Mouse (Mus musculus) natural killer cell, adult 2 months (primary cell): Measurements from ENCODE around the gene Gm1043.

ENCODE experiments used
- DNase-seq, 2 experiments: peaks; one replicate each; pipeline ENCODE4 v3.0.0; 2022; ENCODE audit warnings: low spot score in 2 of 2

Gm1043 gene

GRCm38 (mm10) chr5:37066703-37067568 is 18.2 kb upstream of the Gm1043 start:
- DNase-seq, result peak; percentile 86 to 89

DNA sequence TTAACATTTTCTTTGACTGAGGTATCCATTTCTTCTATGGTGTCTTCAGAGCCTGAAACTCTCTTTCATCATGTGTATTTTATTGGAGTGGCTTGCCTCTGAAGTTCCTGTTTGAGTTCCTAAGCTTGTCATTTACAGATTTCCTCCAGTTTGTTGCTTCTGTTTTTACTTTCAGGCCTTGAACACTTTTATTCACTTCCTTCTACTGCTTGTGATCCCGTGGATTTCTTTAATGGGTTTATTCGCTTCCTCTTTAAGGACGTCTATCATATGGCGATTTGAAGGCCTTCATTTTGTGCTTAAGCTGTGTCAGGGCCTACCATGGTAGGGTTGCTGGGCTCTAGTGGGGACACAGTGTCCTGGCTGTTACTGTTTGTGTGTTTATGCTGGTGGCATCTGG is 11.5 kb upstream of the Gm1043 start:
- DNase-seq, result no peak

DNA sequence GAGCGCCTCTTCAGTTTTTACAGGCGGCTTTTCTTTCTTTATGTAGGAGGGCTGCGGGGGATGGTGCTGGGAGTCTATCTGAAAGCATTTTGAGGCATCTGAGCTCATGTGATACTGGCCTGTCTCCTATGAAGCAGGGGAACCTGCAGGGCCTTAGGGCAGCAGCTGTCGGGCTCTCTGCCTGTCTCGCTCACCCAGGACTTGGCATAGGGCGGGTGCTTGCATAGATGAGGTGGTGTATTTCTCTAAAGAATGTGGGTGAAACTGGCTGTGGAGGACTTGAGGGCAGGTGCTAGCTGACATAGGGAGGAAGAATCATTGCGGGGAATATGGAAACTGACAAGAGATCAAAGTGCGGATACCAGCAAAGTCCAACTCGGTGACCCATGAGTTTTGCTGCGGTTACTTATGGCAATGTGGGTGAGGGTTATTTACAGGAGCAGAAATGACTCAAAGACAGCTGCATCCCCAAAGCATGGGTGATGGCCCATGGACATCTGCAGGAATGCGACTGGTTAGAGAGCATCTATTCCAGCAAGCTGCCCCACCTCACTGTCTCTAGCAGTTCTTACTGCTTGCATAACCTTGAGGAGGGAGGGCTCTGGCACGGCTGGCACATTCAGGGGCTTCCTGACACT is 8.4 kb upstream of the Gm1043 start:
- no peak for DNase-seq

GRCm38 (mm10) chr5:37077330-37077698 is 7.9 kb upstream of the Gm1043 start:
- DNase-seq, result no peak

GRCm38 (mm10) chr5:37079484-37079883 is 5.7 kb upstream of the Gm1043 start:
- DNase-seq, result no peak

DNA sequence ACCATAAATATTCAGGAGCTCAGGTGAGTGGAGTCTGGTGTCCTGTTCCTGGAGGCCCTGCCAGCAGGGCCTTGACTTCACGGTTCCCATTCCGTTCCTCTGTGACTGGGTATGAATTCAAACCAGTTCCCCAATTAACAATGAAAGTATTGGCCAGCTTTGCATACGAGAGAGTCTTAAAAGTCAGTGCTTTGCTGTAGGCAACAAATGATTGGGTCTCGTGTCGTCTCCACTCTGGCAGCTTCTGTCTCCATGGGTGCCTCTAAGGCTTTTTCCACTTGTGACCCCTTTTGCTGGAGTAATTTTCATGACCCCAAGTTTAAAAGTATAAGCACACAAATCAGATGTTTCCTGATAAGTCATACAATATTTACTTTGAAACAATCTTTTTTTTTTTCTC is 4.6 kb upstream of the Gm1043 start:
- no peak for DNase-seq

- peak in 1 of 2 experiments; percentile 63 for DNase-seq
Measured at GRCm38 (mm10) chr5:37082420-37082819, 2.8 kb upstream of the Gm1043 start.

DNA sequence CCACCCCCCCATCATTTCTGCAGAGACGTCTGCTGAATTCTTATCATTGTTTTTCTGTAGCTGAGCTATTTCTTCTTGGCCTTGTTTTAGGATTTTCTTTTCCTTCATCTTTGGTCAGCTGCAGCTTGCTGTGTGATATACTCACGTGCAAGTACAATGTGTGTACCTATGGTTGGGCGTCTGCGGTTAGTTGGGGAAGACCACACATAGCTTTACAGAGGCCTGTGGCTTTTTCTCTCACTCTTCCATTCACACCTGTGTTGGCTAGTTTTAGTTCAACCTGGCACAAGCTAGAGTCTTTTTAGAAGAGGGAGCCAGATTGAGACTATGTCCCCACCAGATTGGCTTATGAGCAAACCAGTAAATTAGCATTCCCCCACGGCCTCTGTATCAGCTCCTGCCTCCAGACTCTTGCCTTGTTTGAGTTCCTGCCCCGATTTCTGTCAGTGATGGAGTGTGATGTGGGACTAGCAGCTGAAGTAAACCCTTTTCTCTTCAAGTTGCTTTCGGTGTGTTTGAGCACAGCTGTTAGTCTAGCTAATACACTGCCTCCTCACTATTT is 1.9 kb upstream of the Gm1043 start:
- peak; percentile 25 to 32 for DNase-seq

- no peak for DNase-seq
Measured at GRCm38 (mm10) chr5:37083850-37084249, 1.3 kb upstream of the Gm1043 start.

- no peak for DNase-seq
Measured at GRCm38 (mm10) chr5:37085918-37086317, 748 bp downstream of the Gm1043 start.

DNA sequence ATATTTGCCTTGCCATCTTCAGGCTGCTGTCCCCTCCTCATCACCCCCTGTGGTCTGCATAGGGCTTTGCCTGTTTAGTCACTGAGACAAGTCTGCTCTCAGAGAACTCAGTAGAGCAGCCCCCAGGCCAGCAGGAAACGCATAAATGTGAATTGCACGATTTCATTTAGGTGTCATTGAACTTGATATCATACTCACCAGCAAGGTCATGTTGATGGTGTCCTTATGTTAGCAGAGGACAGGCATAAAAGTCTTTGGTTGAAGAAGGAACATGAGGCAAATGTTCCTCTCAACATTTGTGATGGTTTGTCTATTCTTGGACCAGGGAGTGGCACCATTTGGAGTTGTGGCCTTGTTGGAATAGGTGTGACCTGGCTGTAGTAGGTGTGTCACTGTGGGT is 2.6 kb downstream of the Gm1043 start:
- DNase-seq, result no peak

GRCm38 (mm10) chr5:37088342-37089108 is 3.4 kb downstream of the Gm1043 start:
- DNase-seq, result no peak

DNA sequence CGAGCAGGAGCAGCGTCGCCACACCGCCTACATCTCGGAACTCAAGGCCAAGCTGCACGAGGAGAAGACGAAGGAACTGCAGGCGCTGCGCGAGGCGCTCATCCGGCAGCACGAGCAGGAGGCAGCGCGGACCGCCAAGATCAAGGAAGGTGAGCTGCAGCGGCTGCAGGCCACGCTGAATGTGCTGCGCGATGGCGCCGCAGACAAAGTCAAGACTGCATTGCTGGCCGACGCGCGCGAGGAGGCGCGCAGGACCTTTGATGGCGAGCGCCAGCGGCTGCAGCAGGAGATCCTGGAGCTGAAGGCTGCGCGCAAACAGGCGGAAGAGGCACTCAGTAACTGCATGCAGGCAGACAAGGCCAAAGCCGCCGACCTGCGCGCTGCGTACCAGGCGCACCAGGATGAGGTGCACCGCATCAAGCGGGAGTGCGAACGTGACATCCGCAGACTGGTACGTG is 6.0 kb downstream of the Gm1043 start:
- DNase-seq, result no peak

GRCm38 (mm10) chr5:37094941-37095340 is 9.8 kb downstream of the Gm1043 start:
- no peak for DNase-seq

DNA sequence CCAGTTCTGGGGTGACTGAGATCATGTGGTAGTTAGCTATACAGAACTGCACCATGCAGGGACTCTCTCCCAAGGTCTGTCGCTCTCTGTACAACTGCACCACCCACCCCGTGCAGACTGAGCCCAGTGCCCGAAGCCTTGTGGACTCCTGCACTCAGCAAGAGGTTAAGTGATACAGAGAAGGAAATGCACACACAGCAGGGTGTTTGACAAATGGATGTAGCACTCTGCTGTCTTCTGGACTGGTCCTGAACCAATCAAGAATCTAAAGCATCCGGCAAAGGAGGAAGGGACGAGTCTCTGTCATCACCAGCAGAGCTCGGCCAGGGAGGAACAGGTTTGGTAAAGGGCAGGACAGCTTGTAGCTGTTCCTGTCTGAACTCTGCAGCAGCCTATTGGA is 12.4 kb downstream of the Gm1043 start:
- no peak for DNase-seq

- DNase-seq, result no peak
Measured at GRCm38 (mm10) chr5:37100813-37101212, 15.6 kb downstream of the Gm1043 start.

GRCm38 (mm10) chr5:37101631-37102030 is 16.5 kb downstream of the Gm1043 start:
- DNase-seq, result no peak

- no peak for DNase-seq
Measured at GRCm38 (mm10) chr5:37102056-37102455, 16.9 kb downstream of the Gm1043 start.

DNA sequence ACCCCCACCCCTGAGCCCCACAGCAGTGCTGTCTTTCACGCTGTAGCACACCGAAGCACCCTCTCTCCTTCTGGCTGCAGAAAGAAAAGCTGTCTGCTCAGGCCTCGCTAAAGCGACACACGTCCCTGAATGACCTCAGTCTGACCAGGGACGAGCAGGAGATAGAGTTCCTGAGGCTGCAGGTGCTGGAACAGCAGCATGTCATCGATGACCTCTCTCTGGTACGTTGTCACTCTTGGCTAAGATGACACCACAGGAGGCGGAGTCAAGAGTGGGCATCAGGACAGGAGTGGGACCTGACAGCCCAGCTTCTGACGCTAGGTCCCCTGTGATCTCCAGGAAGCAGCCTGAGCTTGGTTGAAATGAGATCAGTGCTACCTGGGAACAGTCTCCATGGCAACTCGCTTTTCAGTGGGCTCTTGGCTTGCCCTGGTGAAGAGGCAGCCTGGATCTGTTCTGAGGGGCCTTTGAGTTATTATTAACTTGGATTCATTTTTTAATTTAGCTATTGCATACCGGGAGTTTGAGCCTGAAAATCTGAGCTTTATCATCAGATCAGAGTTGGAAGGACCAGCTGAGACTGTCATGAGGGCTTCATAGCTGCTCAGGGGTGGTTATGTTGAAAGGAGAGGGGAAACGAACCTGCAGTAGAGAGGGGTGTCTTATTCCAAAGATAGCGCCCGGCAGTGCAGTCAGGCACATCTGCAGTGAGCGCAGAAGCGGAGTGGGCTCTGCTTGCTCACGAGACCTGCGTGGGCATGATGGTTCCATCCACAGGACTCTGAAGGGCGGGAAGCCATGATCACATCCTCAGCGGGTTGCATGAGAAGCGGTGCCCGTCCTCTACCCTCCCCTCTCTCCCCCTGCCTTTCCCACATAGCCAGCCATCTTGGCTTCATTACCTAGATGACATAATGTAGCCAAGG is 20.6 kb downstream of the Gm1043 start:
- DNase-seq, result no peak

DNA sequence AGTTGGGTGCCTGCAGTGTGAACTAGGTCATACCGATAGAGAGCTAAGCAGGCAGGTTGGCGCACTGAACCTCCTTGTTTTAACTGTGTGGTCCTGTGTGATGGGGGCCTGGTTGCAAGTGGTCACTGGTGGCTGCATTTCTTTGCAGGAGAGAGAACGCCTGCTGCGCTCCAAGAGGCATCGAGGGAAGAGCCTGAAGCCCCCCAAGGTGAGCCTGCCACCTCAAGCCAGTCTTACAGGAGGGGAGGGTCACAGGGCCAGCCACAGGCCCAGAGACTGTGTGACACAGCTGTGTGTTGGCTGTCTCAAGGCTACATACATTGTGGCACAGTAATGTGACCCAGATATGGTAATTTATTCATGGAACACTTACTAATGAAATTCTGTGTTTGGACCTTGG is 21.9 kb downstream of the Gm1043 start:
- no peak for DNase-seq

DNA sequence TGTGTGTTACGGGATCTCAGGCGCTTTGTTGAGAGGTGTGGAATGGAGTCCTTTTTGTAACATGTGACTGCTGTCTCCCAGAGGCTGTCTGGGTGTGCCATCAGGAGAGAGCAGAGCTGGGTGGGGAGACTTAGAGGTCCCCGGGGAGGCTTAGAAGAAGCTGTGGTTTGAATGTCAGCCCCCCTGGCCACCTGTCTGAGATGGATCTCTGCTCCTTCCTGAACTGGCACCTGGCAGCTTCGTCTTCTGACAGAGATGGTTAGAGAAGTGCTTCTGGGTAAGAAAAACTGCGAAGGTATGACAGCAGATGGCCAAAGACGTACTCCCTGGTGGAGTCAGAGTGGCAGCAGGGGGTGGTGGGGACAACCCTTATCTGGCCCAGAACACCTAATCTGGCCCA is 22.4 kb downstream of the Gm1043 start:
- DNase-seq, result no peak
